Mouse (Mus musculus): ENCODE measurements around the gene Wdr91. TPM values are rescaled to one million over a fixed set of nuclear protein-coding genes. Genes with fewer than 3 reads are reported as not detected.
A peak's percentile ranks its signal among the peaks of the same experiment; 100 is the strongest.

The Wdr91 gene
- polyA plus RNA-seq, 1 experiment from 2014 or later: 14.8 TPM

- DNase-seq: peak; percentile 76
Observed at GRCm38 (mm10) chr6:34927156-34927555, 16.5 kb upstream of the Wdr91 start.

GRCm38 (mm10) chr6:34921941-34922340, 11.3 kb upstream of the Wdr91 start:
- no peak for ATAC-seq (ENCODE audit: low FRiP score, low TSS enrichment)

More at GRCm38 (mm10) chr6:34927156-34927555, 16.5 kb upstream of the Wdr91 start:
- no peaks in the 10 kb centered on the region for H3K9me3 ChIP-seq (ENCODE audit: control insufficient read depth, low read length)
- no peak overlapping the region for H3K4me3 ChIP-seq (replicated peaks; ENCODE audit: low read depth, low read length)
- H3K27ac ChIP-seq (replicated peaks; ENCODE audit: low read depth, low read length): no peak overlapping the region
- no peak for ATAC-seq (ENCODE audit: low FRiP score, low TSS enrichment)
- no peaks in the 10 kb centered on the region for H3K36me3 ChIP-seq (ENCODE audit: control insufficient read depth, insufficient read depth, low read length)
- no peaks in the 10 kb centered on the region for H3K27me3 ChIP-seq (ENCODE audit: control insufficient read depth, insufficient read depth, low read length)
- H3K9ac ChIP-seq (replicated peaks; ENCODE audit: low read length): no peak overlapping the region
- no peaks in the 10 kb centered on the region for H3K4me1 ChIP-seq (ENCODE audit: control insufficient read depth, insufficient read depth, low read length)
- WGBS: 44% methylated on average over 4 of the region's 4 CpGs
- H3K4me2 ChIP-seq (ENCODE audit: low read length): no peak overlapping the region

GRCm38 (mm10) chr6:34920631-34921030, 10.0 kb upstream of the Wdr91 start:
- DNase-seq (no peak), ATAC-seq (ENCODE audit: low FRiP score, low TSS enrichment) (no peak)
- no peaks in the 10 kb centered on the region for H3K36me3 ChIP-seq (ENCODE audit: control insufficient read depth, insufficient read depth, low read length)
- no peak overlapping the region for H3K27ac ChIP-seq (replicated peaks; ENCODE audit: low read depth, low read length)
- H3K27me3 ChIP-seq (ENCODE audit: control insufficient read depth, insufficient read depth, low read length): no peaks in the 10 kb centered on the region
- no peaks in the 10 kb centered on the region for H3K4me1 ChIP-seq (ENCODE audit: control insufficient read depth, insufficient read depth, low read length)
- H3K9me3 ChIP-seq (ENCODE audit: control insufficient read depth, low read length): no peaks in the 10 kb centered on the region
- H3K4me3 ChIP-seq (replicated peaks; ENCODE audit: low read depth, low read length): no peak overlapping the region
- H3K4me2 ChIP-seq (ENCODE audit: low read length): no peak overlapping the region
- WGBS: 96% methylated on average over 12 of the region's 12 CpGs
- H3K9ac ChIP-seq (replicated peaks; ENCODE audit: low read length): no peak overlapping the region

More at GRCm38 (mm10) chr6:34921941-34922340, 11.3 kb upstream of the Wdr91 start:
- peak; percentile 22 for DNase-seq
- H3K27me3 ChIP-seq (ENCODE audit: control insufficient read depth, insufficient read depth, low read length): no peaks in the 10 kb centered on the region
- no peak overlapping the region for H3K4me2 ChIP-seq (ENCODE audit: low read length)
- no peaks in the 10 kb centered on the region for H3K36me3 ChIP-seq (ENCODE audit: control insufficient read depth, insufficient read depth, low read length)
- H3K4me1 ChIP-seq (ENCODE audit: control insufficient read depth, insufficient read depth, low read length): no peaks in the 10 kb centered on the region
- H3K9ac ChIP-seq (replicated peaks; ENCODE audit: low read length): no peak overlapping the region
- H3K9me3 ChIP-seq (ENCODE audit: control insufficient read depth, low read length): no peaks in the 10 kb centered on the region
- H3K27ac ChIP-seq (replicated peaks; ENCODE audit: low read depth, low read length): no peak overlapping the region
- 60% methylated on average over 14 of the region's 14 CpGs for WGBS
- H3K4me3 ChIP-seq (replicated peaks; ENCODE audit: low read depth, low read length): no peak overlapping the region

- no peaks in the 10 kb centered on the region for H3K9me3 ChIP-seq (ENCODE audit: control insufficient read depth, low read length)
- no peak within 1 kb of the TSS for H3K4me3 ChIP-seq (replicated peaks; ENCODE audit: low read depth, low read length)
- H3K27ac ChIP-seq (replicated peaks; ENCODE audit: low read depth, low read length): no peak within 1 kb of the TSS
- no peak within 1 kb of the TSS for H3K4me2 ChIP-seq (ENCODE audit: low read length)
- no peaks in the 10 kb centered on the region for H3K27me3 ChIP-seq (ENCODE audit: control insufficient read depth, insufficient read depth, low read length)
- ATAC-seq (ENCODE audit: low FRiP score, low TSS enrichment) (no peak), DNase-seq (no peak)
- no peak within 1 kb of the TSS for H3K9ac ChIP-seq (replicated peaks; ENCODE audit: low read length)
- H3K36me3 ChIP-seq (ENCODE audit: control insufficient read depth, insufficient read depth, low read length): no peaks in the 10 kb centered on the region
- 63% methylated on average over 10 of the region's 10 CpGs for WGBS
- H3K4me1 ChIP-seq (ENCODE audit: control insufficient read depth, insufficient read depth, low read length): no peaks in the 10 kb centered on the region
Observed at GRCm38 (mm10) chr6:34919956-34920355, 9.3 kb upstream of the Wdr91 start, which contains the start of gene Stra8. Gene Stra8 (plus strand): TSS chr6:34920163.

GRCm38 (mm10) chr6:34919146-34919545, 8.5 kb upstream of the Wdr91 start:
- H3K9me3 ChIP-seq (ENCODE audit: control insufficient read depth, low read length): no peaks in the 10 kb centered on the region
- H3K4me3 ChIP-seq (replicated peaks; ENCODE audit: low read depth, low read length): no peak overlapping the region
- no peaks in the 10 kb centered on the region for H3K36me3 ChIP-seq (ENCODE audit: control insufficient read depth, insufficient read depth, low read length)
- ATAC-seq (ENCODE audit: low FRiP score, low TSS enrichment): no peak
- H3K27me3 ChIP-seq (ENCODE audit: control insufficient read depth, insufficient read depth, low read length): no peaks in the 10 kb centered on the region
- H3K4me1 ChIP-seq (ENCODE audit: control insufficient read depth, insufficient read depth, low read length): no peaks in the 10 kb centered on the region
- H3K27ac ChIP-seq (replicated peaks; ENCODE audit: low read depth, low read length): no peak overlapping the region
- no peak for DNase-seq
- H3K4me2 ChIP-seq (ENCODE audit: low read length): no peak overlapping the region
- WGBS: 86% methylated on average over 7 of the region's 7 CpGs
- no peak overlapping the region for H3K9ac ChIP-seq (replicated peaks; ENCODE audit: low read length)

DNA sequence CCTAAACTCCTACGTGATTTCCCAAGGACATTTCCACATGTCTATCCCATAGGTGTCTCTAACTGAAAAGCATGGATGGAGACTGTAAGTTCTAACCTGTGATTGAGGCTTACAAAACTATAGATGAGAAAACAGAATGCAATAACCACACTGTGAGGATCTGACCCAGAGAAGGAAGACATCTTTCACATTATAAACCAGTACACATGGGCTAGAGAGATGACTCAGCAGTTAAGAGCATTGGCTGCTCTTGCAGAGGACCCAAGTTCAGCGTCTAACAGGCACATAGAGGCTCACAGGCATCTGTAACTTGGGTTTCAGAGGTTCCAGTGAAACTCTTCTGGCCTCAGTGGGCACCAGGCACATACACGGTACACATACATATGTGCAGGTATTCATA, 3.8 kb upstream of the Wdr91 start:
- Histone ChIP-seq H3K36me3 (ENCODE audit: control insufficient read depth, insufficient read depth, low read length) (no peaks in the 10 kb centered on the region), H3K9me3 (ENCODE audit: control insufficient read depth, low read length) (no peaks in the 10 kb centered on the region), H3K9ac (replicated peaks; ENCODE audit: low read length) (no peak overlapping the region), H3K27ac (replicated peaks; ENCODE audit: low read depth, low read length) (no peak overlapping the region), H3K4me1 (ENCODE audit: control insufficient read depth, insufficient read depth, low read length) (peaks cover 7% of the 10 kb centered on the region), H3K27me3 (ENCODE audit: control insufficient read depth, insufficient read depth, low read length) (no peaks in the 10 kb centered on the region), H3K4me2 (ENCODE audit: low read length) (no peak overlapping the region), H3K4me3 (replicated peaks; ENCODE audit: low read depth, low read length) (no peak overlapping the region)
- 85% methylated on average over 3 of the region's 3 CpGs for WGBS
- DNase-seq (no peak), ATAC-seq (ENCODE audit: low FRiP score, low TSS enrichment) (no peak)

DNA sequence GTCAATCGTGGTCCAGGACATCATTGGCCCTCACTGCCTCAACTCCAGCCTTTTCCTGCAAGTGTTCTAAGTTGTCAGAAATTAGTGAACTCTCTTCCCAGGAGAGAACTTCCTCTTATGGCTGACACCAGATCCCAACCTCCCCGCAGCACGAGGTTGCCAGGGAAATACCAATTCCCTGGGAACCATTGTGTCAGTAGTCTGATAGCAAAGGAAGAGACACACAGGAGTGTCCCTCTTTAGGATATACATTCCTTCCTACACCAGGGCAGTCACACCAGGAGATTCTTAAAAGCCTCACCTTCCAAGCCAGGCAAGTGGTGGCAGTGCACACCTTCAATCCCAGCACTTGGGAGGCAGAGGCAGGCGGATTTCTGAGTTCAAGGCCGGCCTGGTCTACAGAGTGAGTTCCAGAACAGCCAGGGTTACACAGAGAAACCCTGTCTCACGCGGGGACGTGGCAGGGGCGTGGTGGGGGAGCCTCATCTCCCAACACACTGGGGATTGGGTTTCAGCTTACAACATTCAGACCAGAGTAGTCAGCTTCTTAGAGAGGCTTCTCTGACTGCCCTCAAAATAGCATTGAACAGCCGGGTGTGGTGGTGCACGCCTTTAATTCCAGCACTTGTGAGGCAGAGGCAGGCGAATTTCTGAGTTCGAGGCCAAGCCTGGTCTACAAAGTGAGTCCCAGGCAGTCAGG, 2.8 kb upstream of the Wdr91 start:
- DNase-seq: no peak
- H3K4me1 ChIP-seq (ENCODE audit: control insufficient read depth, insufficient read depth, low read length): peaks cover 11% of the 10 kb centered on the region
- no peak overlapping the region for H3K4me2 ChIP-seq (ENCODE audit: low read length)
- H3K9ac ChIP-seq (replicated peaks; ENCODE audit: low read length): no peak overlapping the region
- H3K36me3 ChIP-seq (ENCODE audit: control insufficient read depth, insufficient read depth, low read length): no peaks in the 10 kb centered on the region
- no peak for ATAC-seq (ENCODE audit: low FRiP score, low TSS enrichment)
- no peak overlapping the region for H3K4me3 ChIP-seq (replicated peaks; ENCODE audit: low read depth, low read length)
- H3K9me3 ChIP-seq (ENCODE audit: control insufficient read depth, low read length): no peaks in the 10 kb centered on the region
- no peaks in the 10 kb centered on the region for H3K27me3 ChIP-seq (ENCODE audit: control insufficient read depth, insufficient read depth, low read length)
- no peak overlapping the region for H3K27ac ChIP-seq (replicated peaks; ENCODE audit: low read depth, low read length)
- WGBS: 90% methylated on average over 13 of the region's 13 CpGs

- H3K4me1 ChIP-seq (ENCODE audit: control insufficient read depth, insufficient read depth, low read length): peaks cover 11% of the 10 kb centered on the region
- DNase-seq (no peak), ATAC-seq (ENCODE audit: low FRiP score, low TSS enrichment) (no peak)
- peak overlapping the region; percentile 77 for H3K4me3 ChIP-seq (replicated peaks; ENCODE audit: low read depth, low read length)
- peak overlapping the region; percentile 74 for H3K4me2 ChIP-seq (ENCODE audit: low read length)
- peak overlapping the region; percentile 88; the same call in 1 of the 2 replicates for H3K27ac ChIP-seq (replicated peaks; ENCODE audit: low read depth, low read length)
- H3K9me3 ChIP-seq (ENCODE audit: control insufficient read depth, low read length): no peaks in the 10 kb centered on the region
- H3K9ac ChIP-seq (replicated peaks; ENCODE audit: low read length): peak overlapping the region; percentile 69
- 50% methylated on average over 8 of the region's 8 CpGs for WGBS
- peaks cover 27% of the 10 kb centered on the region for H3K36me3 ChIP-seq (ENCODE audit: control insufficient read depth, insufficient read depth, low read length)
- H3K27me3 ChIP-seq (ENCODE audit: control insufficient read depth, insufficient read depth, low read length): no peaks in the 10 kb centered on the region
Observed at GRCm38 (mm10) chr6:34909631-34910345, 888 bp downstream of the Wdr91 start.
